Mouse (Mus musculus) ES-CJ7 (cell line): ENCODE measurements around the gene Il23a.
"Not testable (repeated sequence)": the region's sequence is repeated elsewhere in the genome, so short reads cannot be mapped to it uniquely, and the experiment has no call there.

ENCODE experiments used
- DNase-seq: peaks from one replicate; pipeline ENCODE4 v3.0.0; 2011; ENCODE audit warnings: low read depth, low spot score

The Il23a gene

DNA sequence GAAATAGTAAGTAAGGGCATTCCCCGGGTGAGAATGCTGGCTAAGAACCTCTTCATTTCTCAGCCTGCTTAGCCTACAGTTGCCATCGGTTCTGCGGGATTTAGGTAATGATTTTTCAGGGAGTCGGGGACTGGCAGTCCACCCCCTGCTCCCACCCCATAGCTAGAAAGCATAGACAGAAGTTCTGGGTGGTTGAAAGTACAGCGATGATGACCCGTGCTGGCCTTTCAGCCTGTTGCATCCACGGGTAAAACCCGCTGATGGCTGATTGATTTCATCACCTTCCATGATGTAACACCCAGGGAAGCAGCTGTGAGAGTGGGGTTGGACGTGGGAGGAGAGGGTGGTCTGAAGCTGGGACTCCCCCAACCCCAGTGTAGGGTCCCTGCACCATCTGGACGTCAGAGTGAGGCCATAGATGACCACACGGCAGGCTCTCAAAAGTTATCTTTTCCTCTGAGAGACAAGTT lies at the start of gene Il23a:
Gene Il23a (minus strand): TSS at position 51 of the 470 bp plus-strand sequence.
- DNase-seq: no peak

DNA sequence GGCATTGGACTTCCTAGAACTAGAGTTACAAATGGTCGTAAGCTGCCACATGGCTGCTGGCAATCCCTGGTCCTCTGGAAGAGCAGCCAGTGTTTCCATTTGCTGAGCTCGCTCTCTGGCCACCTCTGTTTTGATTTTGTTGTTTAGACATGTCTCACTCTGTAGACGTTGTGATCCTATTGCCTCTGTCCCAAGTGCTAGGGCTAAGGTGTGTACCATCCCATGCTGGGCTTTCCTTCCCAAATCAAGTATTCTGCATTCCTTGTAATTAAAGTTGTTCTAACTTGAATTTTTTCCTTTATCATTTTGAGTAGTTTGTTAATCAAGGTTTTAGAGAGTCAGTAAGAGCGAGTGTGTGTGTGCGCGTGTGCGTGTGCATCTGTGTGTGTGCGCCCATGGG lies 49.0 kb upstream of the Il23a start:
- peak; percentile 33 for DNase-seq

DNA sequence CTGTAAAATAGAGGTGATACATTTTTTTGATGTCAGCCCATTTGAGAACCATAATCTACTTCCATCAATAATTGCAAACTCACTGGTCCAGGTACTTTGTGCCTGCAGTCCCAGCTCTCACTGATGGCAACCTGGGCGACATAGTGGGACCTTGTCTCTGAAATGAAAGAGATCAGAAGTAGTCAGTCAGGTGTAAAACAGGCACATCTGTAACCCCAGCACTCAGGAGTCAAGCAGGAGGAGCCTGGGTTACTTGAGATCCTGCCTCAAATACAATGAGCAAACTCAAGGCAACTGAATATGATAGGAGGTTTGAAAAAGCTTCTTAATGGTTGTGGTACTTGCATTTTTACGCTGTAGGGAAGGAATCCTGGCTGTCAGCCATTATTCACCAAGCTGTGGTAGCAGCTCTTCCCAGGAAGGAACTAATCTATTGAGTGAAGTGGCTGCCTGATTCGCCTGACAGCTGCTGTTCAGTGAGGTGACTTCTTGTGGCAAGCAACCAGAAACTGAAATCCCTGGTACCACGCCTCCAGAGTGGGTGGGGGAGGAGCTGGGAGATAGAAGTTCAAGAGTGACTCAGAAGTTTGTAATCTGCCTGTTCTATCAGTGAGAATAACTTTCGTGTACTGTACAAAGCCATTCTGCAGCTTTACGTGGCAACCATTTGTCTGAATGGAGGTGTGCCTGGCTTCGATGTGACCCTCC lies 46.2 kb upstream of the Il23a start:
- DNase-seq: peak; percentile 74

DNA sequence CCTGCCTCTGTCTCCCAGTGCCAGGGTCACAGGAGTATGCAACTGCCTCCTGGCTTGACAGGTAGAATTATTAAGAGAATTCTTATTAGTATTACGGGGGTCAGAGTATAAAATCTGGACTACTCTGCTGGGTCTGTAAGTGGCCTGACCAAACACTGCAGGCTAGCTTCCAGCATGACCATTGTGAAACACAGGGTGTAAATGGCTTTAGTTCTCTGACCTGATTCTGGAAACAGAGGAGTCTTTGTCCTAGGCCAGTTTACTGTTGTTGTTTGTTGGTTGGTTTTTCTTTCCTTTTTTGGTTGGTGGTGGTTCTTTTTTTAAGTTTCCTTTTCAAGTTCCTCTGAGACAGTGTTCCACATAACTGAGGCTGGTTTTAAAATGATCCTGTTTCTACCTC lies 44.9 kb upstream of the Il23a start:
- DNase-seq: no peak

DNA sequence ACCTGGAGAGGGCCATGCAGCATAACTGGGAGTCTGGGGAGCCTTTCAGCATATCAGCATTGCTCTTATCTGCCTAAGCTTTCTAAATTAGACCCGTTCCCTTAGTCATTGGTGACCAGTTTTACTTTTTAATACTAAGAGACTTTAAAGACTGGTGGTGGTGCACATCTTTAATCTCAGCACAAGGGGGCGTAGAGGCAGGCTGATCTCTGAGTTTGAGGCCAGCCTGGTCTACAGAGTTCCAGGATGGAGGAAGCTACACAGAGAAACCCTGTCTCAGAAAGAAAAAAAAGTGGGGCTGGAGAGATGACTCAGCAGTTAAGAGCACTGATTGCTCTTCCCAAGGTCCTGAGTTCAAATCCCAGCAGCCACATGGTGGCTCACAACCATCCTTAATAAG lies 41.7 kb upstream of the Il23a start:
- DNase-seq: peak; percentile 78

DNA sequence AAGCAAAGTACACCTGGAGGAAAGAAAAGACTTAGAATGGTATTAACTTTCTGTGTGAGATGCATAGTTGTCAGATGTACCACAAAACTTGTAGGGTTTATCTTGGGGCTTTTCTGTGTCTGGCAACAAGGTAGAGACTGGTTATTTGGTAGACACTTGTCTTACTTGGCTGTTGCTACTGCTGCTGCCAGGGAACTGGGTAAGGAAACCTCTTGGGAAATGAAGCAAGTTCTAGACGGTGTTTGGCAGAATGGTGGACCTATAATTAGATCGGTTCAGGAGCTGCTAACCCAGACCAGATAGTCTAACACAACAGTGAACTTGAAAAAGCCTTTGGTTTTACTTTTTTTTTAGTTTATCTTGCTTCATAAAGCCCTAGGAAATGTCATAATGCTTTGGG lies 40.4 kb upstream of the Il23a start:
- no peak for DNase-seq

DNA sequence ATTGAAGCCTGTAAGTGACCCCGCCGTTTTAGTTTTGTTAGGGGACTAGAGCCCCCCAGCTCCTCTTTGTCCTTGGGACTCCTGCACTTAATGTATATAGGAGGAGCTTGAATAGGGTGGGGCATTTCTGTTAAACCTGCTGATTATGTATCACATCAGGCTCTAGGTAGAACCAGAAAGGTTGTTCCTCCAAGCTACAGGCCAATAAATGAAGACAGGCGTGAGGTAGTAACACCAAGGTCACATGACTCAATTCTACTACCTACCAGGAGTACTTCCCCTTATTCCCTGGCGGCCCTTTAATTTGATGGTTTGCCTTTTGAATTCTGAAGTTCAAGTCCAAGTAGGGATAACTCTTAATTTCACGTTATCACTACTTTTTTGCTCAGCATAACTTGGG lies 39.9 kb upstream of the Il23a start:
- DNase-seq: peak; percentile 30

DNA sequence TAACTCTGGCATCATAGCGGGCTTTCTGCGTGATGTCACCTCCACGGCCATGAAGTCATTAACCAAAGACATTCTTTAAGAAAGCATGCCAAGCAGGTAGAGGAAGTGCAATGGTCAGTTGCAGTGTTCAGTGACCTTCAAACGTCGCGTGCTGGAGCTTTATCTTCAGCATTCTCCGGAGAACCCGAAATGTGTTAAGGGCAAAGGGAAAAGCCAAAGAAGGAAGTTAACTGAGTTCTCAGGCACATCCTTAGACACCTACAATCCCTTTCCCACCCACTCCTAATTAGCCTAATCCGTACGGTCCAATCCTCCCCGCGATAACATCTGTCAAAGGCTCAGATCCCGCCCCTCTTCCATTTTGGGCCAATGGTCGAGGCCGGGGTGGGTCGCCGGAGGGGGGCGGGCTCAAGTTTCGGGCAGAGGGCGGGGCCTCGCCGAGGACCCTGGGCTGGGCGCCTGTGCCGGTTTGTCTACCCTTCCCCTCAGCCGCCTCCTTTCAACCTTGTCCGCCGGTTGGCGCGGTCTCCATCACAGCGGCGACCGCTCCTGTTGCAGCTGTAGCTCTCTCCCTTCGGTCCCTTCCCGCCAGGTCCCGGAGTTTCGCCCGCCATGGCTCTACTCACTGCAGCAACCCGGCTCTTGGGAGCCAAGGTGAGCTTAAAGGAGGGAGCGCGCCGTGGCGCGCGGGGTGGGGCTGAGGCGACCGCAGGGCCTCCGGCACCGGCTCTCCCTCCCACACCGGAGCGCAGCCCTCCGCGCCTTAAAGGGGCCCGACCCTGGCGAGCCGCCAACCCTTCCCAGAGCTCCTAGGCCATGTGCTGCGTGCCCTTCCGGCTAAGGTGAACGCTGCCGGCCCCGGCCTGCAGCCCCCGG lies 39.0 kb upstream of the Il23a start, which contains the start of gene Cs:
Gene Cs (plus strand): TSS at position 429 of the 876 bp plus-strand sequence.
- DNase-seq: peak; percentile 98

- DNase-seq: no peak
Measured at GRCm38 (mm10) chr10:128336597-128336996, 38.0 kb upstream of the Il23a start.

- DNase-seq: no peak
Measured at GRCm38 (mm10) chr10:128336195-128336594, 37.6 kb upstream of the Il23a start.

DNA sequence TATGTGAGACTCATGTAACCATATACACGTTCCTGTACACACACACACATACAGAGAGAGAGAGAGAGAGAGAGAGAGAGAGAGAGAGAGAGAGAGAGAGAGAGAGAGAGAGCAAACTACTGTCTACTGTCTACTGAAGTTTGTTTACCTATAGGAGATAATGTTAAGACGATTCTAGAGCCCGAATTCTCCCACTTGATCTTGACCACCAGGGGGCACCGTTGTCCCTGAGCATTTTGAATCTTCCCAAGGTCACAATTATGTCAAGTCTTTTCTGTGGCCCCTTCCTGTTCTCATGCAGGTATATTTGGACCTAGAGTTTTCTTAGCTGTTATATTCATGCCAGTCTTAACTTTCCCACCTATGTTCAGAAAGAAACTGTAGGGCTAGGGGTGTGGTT lies 37.0 kb upstream of the Il23a start:
- peak; percentile 83 for DNase-seq

GRCm38 (mm10) chr10:128332358-128333249 lies 34.1 kb upstream of the Il23a start:
- not testable (repeated sequence) for DNase-seq

- DNase-seq: peak; percentile 69
Measured at GRCm38 (mm10) chr10:128327610-128328009, 29.1 kb upstream of the Il23a start.

DNA sequence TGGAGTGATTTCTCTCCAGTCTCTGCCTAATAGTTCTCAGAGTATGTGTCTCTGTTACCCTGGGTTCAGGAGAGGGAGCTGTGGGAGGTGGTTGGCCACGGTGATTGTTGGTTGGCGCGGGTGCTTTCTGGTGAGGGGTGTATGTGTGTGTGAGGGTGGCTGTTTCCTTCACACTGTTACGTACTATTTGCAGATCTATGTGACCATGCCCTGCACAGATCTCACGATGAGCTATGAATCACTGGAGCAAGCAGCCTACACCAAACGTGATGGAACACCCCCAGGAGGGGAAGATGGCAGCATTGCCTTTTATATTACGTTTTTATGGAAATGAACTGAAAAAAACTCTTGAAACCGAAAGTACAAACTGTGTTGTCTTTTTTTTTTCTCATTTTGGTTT lies 28.3 kb upstream of the Il23a start:
- DNase-seq: no peak

DNA sequence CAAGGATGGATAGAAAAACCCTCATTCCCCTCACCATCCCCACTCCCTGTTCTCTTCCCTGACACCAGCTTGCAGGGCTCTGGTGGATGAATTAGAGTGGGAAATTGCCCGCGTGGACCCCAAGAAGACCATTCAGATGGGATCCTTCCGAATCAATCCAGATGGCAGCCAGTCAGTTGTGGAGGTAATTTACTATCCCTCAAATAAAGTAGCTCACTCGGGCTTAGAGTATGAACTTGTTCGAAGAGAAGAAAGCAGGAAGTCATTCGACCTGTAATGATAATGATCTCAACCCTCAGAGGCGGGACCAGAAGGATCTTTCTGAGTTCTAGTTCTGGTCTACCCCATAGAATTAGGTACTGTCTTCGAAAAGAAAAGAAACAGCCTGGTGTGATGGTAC lies 25.0 kb upstream of the Il23a start:
- no peak for DNase-seq

DNA sequence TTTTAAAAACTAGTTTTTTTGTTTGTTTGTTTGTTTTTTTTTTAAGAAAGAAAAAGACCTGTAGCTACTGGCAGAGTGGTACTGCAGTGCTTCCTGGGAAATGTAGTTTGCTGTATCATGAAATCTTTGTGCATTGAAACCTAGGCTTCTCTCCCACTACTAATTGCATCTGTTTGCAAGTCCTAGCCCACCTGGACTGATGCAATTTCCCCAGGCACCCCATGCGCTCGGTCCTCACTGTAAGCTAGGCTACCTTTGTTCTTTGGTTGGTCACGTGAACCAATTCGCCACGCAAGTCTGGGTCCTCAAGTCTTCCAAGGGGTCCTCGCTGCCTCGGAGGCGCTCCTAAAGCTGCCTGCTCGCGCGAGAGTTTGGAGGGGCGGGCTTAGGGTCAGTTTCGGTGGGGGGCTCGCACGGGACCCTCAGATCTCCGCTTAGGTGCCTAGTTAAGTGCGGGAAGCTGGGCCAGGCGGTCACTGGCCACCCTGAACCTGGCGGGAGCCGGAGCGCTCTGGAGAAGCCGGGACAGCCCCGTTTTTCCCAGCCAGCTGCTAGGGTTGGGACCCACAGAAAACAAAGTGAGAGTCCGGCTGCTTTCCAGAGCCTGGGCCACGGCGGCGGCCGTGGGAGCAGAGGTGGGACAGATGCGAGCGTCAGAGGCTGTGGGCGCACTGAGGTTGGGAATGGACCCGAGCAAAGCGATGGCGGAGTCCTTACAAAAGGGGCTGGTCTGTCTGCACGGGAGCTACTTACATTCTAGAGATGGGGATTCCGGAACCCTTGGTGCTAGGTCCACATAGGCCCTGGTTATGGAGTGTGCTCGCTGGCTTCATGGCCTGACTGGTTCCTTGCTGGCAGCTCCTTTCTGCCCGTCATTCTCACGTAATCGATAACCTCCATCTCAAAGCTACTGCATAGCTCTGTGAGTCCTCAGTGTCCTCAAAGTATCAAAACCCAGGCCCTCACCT lies 23.9 kb upstream of the Il23a start, which contains the start of gene Cnpy2:
Gene Cnpy2 (plus strand): TSS at position 319 of the 968 bp plus-strand sequence.
- peak; percentile 98 for DNase-seq

- peak; percentile 39 for DNase-seq
Measured at GRCm38 (mm10) chr10:128321641-128322040, 23.1 kb upstream of the Il23a start.

- DNase-seq: no peak
Measured at GRCm38 (mm10) chr10:128315578-128315977, 17.0 kb upstream of the Il23a start.

GRCm38 (mm10) chr10:128310902-128311301 lies 12.3 kb upstream of the Il23a start:
- DNase-seq: no peak

DNA sequence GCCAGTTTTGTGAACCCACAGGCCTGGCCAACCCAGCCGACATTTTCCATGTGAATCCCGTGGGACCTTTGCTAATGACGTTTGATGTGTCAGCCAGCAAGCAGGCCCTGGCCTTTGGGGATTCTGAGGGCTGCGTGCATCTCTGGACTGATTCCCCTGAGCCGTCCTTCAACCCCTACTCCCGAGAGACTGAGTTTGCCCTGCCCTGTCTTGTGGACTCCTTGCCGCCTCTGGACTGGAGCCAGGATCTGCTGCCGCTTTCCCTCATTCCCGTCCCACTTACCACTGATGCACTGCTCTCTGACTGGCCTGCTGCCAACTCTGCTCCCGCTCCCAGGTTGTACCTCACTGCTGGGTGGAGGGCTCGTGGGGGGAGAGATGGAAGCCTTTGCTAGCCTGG lies 11.6 kb upstream of the Il23a start:
- no peak for DNase-seq
